Mouse (Mus musculus) B cell, adult 2 months (primary cell): ENCODE results near the gene Rnase4.

Source experiments
- DNase-seq, 2 experiments: peaks; one replicate each; pipeline ENCODE4 v3.0.0; 2022

Rnase4 gene

GRCm38 (mm10) chr14:51129624-51129975, 38.7 kb downstream of the Rnase4 start:
- DNase-seq = peak in 1 of 2 experiments; percentile 11

- peak in 1 of 2 experiments; percentile 10 for DNase-seq
These were observed 39.6 kb downstream of the Rnase4 start for GRCm38 (mm10) chr14:51130315-51130940.

GRCm38 (mm10) chr14:51131086-51131815, 40.4 kb downstream of the Rnase4 start:
- DNase-seq = no peak

GRCm38 (mm10) chr14:51132372-51132771, 41.5 kb downstream of the Rnase4 start:
- DNase-seq = peak; percentile 20 to 22

GRCm38 (mm10) chr14:51140342-51140741, 49.5 kb downstream of the Rnase4 start:
- no peak for DNase-seq

- DNase-seq = no peak
These were observed 51.2 kb downstream of the Rnase4 start for GRCm38 (mm10) chr14:51142119-51142518.

GRCm38 (mm10) chr14:51142568-51142967, 51.7 kb downstream of the Rnase4 start:
- no peak for DNase-seq

- DNase-seq = no peak
These were observed 52.4 kb downstream of the Rnase4 start for GRCm38 (mm10) chr14:51143287-51143686.

GRCm38 (mm10) chr14:51143937-51144336, 53.1 kb downstream of the Rnase4 start:
- no peak for DNase-seq

GRCm38 (mm10) chr14:51144451-51144850, 53.6 kb downstream of the Rnase4 start:
- DNase-seq = no peak

- no peak for DNase-seq
These were observed 54.6 kb downstream of the Rnase4 start for GRCm38 (mm10) chr14:51145521-51145920.

GRCm38 (mm10) chr14:51146685-51147084, 55.8 kb downstream of the Rnase4 start, which contains the start of gene Rnase1:
Gene Rnase1 (minus strand): TSS chr14:51146785.
- DNase-seq = no peak

- DNase-seq = no peak
These were observed 57.1 kb downstream of the Rnase4 start for GRCm38 (mm10) chr14:51148006-51148405.

- no peak for DNase-seq
These were observed 58.3 kb downstream of the Rnase4 start for GRCm38 (mm10) chr14:51149164-51149563.

GRCm38 (mm10) chr14:51150206-51150831, 59.4 kb downstream of the Rnase4 start:
- no peak for DNase-seq

- no peak for DNase-seq
These were observed 61.5 kb downstream of the Rnase4 start for GRCm38 (mm10) chr14:51152249-51152870.
